Mouse (Mus musculus) neural tube, embryonic 15.5 days (tissue): Measurements from ENCODE around the gene Myh10. TPM values are rescaled to one million over a fixed set of nuclear protein-coding genes. Genes with fewer than 3 reads are reported as not detected.

Experiments
- ATAC-seq: fragments of 200-750 bp; cut with Nextera tagmentation; 2 replicates; pipeline ENCODE4 v1.8.0; 2017; ENCODE audit warnings: mild to moderate bottlenecking, moderate TSS enrichment, moderate library complexity; ENCODE audit not compliant: low FRiP score
- H3K27ac ChIP-seq: fragments of 300-500 bp; sonication (generic); replicated peaks from 2 replicates; pipeline ENCODE4 v1.5.1; 2015; ENCODE audit warnings: mild to moderate bottlenecking, inconsistent platforms
- H3K27me3 ChIP-seq: fragments of 300-500 bp; sonication (generic); replicated peaks from 2 replicates; pipeline ENCODE4 v1.6.1; 2015; ENCODE audit warnings: inconsistent platforms
- H3K36me3 ChIP-seq: fragments of 300-500 bp; sonication (generic); 2 replicates; pipeline ENCODE4 v1.6.1; 2015; ENCODE audit warnings: inconsistent platforms
- H3K4me1 ChIP-seq: fragments of 300-500 bp; sonication (generic); 2 replicates; pipeline ENCODE4 v1.6.1; 2015; ENCODE audit warnings: inconsistent platforms
- H3K4me2 ChIP-seq: fragments of 300-500 bp; sonication (generic); 2 replicates; pipeline ENCODE4 v1.6.1; 2015; ENCODE audit warnings: inconsistent platforms, mild to moderate bottlenecking, moderate library complexity
- H3K4me3 ChIP-seq: fragments of 300-500 bp; sonication (generic); replicated peaks from 2 replicates; pipeline ENCODE4 v1.5.1; 2015; ENCODE audit warnings: mild to moderate bottlenecking, inconsistent platforms
- H3K9ac ChIP-seq: fragments of 300-500 bp; sonication (generic); replicated peaks from 2 replicates; pipeline ENCODE4 v1.6.1; 2015; ENCODE audit warnings: mild to moderate bottlenecking, inconsistent platforms
- H3K9me3 ChIP-seq: fragments of 300-500 bp; sonication (generic); replicated peaks from 2 replicates; pipeline ENCODE4 v1.6.1; 2016; ENCODE audit warnings: inconsistent platforms
- WGBS: fragments of 180-500 bp; shearing (Covaris S2); methylation state at CpG from one replicate; pipeline ENCODE4 v1.1.7; 2015; ENCODE audit warnings: mixed read lengths; 5-methylcytosine and 5-hydroxymethylcytosine counted together
- polyA plus RNA-seq: library from polyadenylated mRNA; unstranded; fragments of >200 nt; fragmentation: Nextera tagmentation; extraction: Ambion mirVana; gene quantifications from 2 replicates; pipeline ENCODE4 v1.2.1, GENCODE M21; 2015

Gene Myh10
- 79.6 and 84.8 TPM in 2 replicates for polyA plus RNA-seq

DNA sequence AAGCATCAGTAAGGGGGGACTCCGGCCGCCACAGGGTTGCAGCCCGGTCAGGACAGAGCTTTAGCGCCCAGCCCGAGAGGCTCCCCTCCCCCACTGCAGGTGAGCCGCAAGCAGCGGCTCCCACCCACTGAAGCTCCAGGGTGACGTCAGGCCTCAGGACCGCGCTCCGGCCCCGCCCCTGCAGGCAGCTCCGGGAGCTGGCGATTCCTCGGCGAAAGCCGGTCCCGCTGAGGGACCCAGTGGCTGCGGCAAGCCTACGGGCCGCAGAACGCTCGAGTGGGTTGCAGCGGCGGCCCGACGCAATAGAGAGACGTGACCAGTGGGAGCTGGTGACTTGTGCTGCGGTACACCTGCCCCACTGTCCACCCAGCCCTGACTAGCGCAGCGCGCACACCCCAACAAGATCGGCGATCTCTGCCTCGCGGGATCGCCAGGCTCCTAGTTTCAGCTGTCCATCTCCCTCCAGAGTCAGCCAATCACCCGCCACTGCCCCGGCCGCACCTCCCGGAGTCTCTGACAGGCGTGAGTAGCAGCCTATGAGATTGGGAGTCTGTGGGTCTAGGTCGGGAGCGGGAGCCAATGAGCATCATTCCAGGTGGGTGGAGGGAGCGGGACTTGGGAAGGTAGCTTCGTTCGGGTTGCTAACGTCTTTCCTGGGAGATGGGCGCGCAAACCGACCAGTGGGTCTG, at the start of gene Myh10:
Gene Myh10 (plus strand): TSS at position 239 of the 689 bp plus-strand sequence.
- H3K27ac ChIP-seq = peak within 1 kb of the TSS; percentile 98
- H3K9ac ChIP-seq = peak within 1 kb of the TSS; percentile 95
- H3K4me3 ChIP-seq = peak within 1 kb of the TSS; percentile 83
- H3K27me3 ChIP-seq = no peaks in the 10 kb centered on the region
- H3K36me3 ChIP-seq = no peaks in the 10 kb centered on the region
- 0% methylated on average over 51 of the region's 51 CpGs for WGBS
- peak within 1 kb of the TSS; percentile 66 for H3K4me2 ChIP-seq
- ATAC-seq = peak; percentile 98
- peaks cover 26% of the 10 kb centered on the region for H3K4me1 ChIP-seq
- no peaks in the 10 kb centered on the region for H3K9me3 ChIP-seq

DNA sequence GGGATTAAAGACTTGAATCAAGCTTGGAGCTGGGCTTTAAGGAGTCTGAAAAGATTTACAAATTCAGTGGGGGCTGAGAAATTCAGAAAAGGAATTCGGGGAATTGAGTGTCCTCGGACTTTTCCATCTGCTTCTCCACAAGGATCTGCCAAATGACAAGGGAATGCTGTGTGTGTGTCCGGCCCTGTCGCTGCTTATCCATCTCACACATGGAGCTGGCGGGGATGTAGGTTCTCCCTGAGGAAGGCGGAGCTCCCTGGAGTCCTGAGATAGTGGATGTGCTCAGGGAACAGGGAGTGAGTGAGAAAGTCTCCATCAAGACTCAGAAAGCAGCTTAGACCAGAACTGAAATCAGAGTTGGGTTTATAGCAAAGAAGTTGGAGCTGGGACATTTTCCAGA, 46.6 kb upstream of the Myh10 start:
- Histone ChIP-seq H3K4me2 (no peak overlapping the region), H3K36me3 (no peaks in the 10 kb centered on the region), H3K9me3 (no peaks in the 10 kb centered on the region), H3K4me3 (no peak overlapping the region), H3K27ac (no peak overlapping the region), H3K4me1 (no peaks in the 10 kb centered on the region), H3K9ac (no peak overlapping the region), H3K27me3 (no peaks in the 10 kb centered on the region)
- ATAC-seq = no peak
- WGBS = 68% methylated on average over 6 of the region's 6 CpGs

DNA sequence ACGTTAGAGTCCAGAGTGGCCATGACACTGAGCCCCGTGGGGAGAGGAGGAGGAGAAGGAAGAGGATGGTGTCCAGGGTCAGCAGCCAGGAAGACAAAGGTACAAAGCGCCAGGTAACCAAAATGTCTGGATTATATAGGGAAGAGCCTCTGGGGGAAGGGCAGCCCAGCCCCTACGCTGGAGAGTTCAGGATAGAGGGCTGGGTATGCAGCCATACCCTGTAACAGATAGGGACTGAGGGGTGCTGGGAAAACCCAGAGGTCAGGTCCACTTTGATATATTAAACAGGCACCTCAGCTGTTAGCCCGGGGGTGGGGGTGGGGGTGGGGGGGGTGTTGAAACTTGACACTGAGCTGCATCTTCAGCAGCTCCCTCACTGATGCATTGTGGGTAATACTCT, 43.6 kb upstream of the Myh10 start:
- H3K36me3 ChIP-seq = no peaks in the 10 kb centered on the region
- H3K4me3 ChIP-seq = no peak overlapping the region
- WGBS = 68% methylated on average over 5 of the region's 5 CpGs
- H3K9me3 ChIP-seq = no peaks in the 10 kb centered on the region
- no peak overlapping the region for H3K4me2 ChIP-seq
- ATAC-seq = no peak
- no peak overlapping the region for H3K27ac ChIP-seq
- no peaks in the 10 kb centered on the region for H3K27me3 ChIP-seq
- H3K9ac ChIP-seq = no peak overlapping the region
- H3K4me1 ChIP-seq = no peaks in the 10 kb centered on the region

DNA sequence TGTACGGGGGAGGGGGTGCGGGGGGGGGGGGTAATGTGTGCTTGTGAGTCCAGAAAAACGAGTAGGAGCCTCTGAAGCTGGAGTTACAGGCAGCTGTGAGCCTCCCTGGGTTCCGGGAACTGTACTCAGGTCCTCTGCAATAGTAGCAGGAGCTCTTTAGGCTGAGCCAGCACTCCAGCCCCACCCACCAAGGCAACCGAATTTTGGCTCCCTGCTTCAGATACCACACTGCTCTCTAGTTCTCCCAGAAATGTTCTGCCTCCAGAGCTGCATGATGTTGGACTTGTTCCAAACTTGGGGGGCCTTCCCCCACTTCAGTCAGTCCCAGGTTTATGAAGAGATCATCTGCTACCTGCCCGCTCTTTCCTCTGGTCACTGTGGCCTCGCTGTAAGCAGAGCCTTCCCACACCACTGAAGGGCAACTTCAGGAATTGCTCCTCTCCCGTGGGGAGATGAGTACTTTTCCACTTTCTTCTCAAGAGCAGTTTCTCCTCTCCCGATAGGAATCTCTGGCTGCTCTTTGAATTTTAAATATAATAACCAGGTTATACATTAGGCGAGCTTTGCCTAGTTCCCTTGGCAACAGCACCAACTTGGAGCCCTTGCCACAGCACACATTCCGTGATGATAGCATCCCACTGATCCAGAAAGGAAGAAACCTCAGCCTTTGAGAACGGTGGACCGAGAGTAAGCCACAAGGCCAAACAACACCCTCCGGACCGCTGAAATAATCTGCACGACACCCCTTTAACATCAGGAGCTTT, 42.8 kb upstream of the Myh10 start:
- Histone ChIP-seq H3K36me3 (no peaks in the 10 kb centered on the region), H3K27ac (no peak overlapping the region), H3K4me1 (no peaks in the 10 kb centered on the region), H3K9me3 (no peaks in the 10 kb centered on the region), H3K27me3 (no peaks in the 10 kb centered on the region), H3K4me2 (no peak overlapping the region), H3K4me3 (no peak overlapping the region), H3K9ac (no peak overlapping the region)
- ATAC-seq = no peak
- WGBS = 72% methylated on average over 16 of the region's 16 CpGs

DNA sequence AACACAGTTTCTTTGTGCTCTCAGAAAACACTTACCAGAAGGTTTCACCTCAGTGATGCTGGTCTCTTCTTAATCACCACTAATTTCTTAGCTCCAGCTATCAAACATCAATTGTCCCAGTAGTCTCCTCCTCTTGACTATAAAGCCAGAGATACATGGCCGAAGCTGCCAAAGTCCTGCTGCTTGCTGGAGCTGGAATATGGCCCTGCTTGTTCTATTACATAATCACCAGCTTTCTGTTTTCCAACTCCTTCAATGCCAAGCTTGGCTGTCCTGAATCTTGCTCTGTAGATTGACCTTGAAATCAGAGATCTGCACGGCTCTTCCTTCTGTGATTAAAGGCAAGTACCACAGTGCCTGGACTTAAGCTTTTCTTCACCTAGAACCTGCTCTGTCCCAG, 39.8 kb upstream of the Myh10 start:
- no peak for ATAC-seq
- 92% methylated on average over 2 of the region's 2 CpGs for WGBS
- H3K4me1 ChIP-seq = no peaks in the 10 kb centered on the region
- H3K36me3 ChIP-seq = no peaks in the 10 kb centered on the region
- H3K27me3 ChIP-seq = 0 out of 2 replicates have a peak, but pooled peaks cover 2% of the 10 kb centered on the region
- no peak overlapping the region for H3K4me2 ChIP-seq
- H3K9me3 ChIP-seq = no peaks in the 10 kb centered on the region
- no peak overlapping the region for H3K4me3 ChIP-seq
- H3K9ac ChIP-seq = no peak overlapping the region
- no peak overlapping the region for H3K27ac ChIP-seq

DNA sequence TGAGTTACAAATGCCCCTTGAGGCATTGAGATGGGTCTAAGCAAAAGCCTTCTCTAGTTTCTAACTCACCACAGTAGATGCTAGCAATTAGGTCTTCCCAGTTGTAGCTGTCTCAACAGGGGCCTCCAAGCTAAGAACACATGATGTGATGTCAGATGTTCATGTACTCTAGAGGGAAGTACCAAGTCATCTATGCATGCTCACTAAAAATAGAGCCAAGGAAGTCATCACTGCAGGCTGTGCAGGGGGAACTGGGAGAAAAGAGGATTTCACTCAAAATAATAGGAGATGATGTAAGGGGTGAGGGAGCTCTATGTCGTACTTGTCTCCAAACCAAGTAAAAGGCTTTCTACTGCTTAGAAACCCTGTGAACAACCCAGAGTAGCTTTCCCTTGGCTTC, 35.8 kb upstream of the Myh10 start:
- Histone ChIP-seq H3K4me1 (0 out of 2 replicates have a peak, but pooled peaks cover 4% of the 10 kb centered on the region), H3K27ac (no peak overlapping the region), H3K36me3 (no peaks in the 10 kb centered on the region), H3K27me3 (0 out of 2 replicates have a peak, but pooled peaks cover 2% of the 10 kb centered on the region), H3K9me3 (no peaks in the 10 kb centered on the region), H3K4me3 (no peak overlapping the region), H3K9ac (no peak overlapping the region), H3K4me2 (no peak overlapping the region)
- ATAC-seq = no peak
- 67% methylated on average over 1 of the region's 1 CpGs for WGBS

DNA sequence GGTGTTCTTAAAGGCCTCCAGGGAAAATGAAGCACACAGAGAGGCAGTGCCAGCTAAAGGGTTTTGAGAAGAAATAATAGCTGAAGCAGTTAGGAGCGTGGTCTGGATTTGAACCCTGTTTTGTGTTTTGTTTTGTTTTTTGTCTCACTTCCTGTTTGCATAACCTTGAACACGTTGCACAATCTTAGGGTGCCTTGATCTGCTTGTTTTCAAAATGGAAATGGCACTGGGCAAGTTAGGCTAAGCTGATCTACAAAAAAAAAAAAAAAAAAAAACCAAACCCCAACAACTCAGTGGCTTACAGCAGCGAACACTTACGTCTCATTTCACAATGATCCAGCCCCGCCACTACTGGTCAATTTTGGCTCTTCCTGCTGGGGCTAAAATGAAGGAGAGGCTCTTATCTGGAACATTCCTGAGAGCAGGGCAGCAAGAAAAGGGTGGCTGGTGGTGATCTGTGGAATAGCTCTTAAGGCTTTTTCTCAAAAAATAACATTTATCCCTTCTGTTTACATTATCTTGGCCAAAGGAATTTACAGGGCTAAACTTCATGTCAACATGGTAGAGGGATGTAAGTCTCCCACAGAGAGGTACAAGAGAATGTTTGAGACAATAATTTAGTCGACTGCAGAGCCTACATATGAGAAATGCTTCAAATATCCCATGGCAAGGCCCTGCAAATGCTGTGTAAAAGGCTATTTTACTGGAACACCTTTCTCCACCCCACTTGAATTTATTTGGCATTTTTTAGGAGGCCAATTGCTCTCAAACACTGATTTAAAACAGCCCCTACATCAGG, 34.3 kb upstream of the Myh10 start:
- Histone ChIP-seq H3K4me2 (no peak overlapping the region), H3K4me1 (0 out of 2 replicates have a peak, but pooled peaks cover 4% of the 10 kb centered on the region), H3K27ac (no peak overlapping the region), H3K9me3 (no peaks in the 10 kb centered on the region), H3K36me3 (no peaks in the 10 kb centered on the region), H3K4me3 (no peak overlapping the region), H3K9ac (no peak overlapping the region), H3K27me3 (0 out of 2 replicates have a peak, but pooled peaks cover 2% of the 10 kb centered on the region)
- WGBS = 66% methylated on average over 6 of the region's 6 CpGs
- no peak for ATAC-seq

DNA sequence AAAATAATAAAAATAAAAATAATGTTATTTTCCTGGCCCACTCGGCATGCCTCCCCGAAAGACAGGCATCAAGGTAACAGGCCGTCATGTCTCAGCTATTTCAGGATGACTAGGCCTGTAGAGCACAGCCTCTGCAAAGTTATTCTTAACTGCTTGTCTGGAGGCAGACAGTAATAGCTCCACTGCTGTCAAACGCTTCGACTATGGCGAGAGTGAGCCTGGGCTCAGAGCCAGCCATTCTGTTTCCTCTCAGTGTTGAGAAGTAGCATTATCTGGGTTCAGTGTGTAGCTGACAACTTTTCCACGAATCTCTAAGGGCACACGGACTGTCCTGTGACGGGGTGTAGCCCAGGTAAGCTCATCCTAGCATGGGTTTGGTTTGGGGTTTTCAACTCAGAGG, 33.5 kb upstream of the Myh10 start:
- WGBS = 66% methylated on average over 9 of the region's 9 CpGs
- H3K9ac ChIP-seq = no peak overlapping the region
- H3K36me3 ChIP-seq = no peaks in the 10 kb centered on the region
- H3K9me3 ChIP-seq = no peaks in the 10 kb centered on the region
- no peak overlapping the region for H3K4me3 ChIP-seq
- 0 out of 2 replicates have a peak, but pooled peaks cover 4% of the 10 kb centered on the region for H3K4me1 ChIP-seq
- no peak for ATAC-seq
- H3K27me3 ChIP-seq = 0 out of 2 replicates have a peak, but pooled peaks cover 2% of the 10 kb centered on the region
- no peak overlapping the region for H3K27ac ChIP-seq
- no peak overlapping the region for H3K4me2 ChIP-seq

DNA sequence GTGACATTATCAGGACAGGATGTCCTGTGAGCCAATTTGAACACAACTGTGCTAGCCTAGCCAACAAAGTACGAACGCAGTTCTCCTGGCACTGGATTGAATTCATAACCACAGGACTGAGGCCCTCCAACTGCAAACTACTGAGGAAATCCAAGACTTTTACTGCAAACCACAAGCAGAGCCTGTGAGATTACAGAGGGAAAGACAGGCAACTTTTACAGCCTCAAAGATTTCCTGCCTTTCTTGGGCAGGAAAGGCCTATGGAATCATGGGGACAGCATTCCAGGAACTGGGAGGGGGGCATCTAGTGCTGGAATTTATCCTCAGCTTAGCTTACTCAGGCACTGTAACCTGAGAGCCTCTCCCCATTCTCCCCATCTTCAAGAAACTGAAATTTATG, 26.0 kb upstream of the Myh10 start:
- WGBS = 75% methylated on average over 2 of the region's 2 CpGs
- Histone ChIP-seq H3K9ac (no peak overlapping the region), H3K36me3 (no peaks in the 10 kb centered on the region), H3K4me3 (no peak overlapping the region), H3K4me1 (no peaks in the 10 kb centered on the region), H3K27ac (no peak overlapping the region), H3K27me3 (no peaks in the 10 kb centered on the region), H3K4me2 (no peak overlapping the region), H3K9me3 (no peaks in the 10 kb centered on the region)
- ATAC-seq = no peak

DNA sequence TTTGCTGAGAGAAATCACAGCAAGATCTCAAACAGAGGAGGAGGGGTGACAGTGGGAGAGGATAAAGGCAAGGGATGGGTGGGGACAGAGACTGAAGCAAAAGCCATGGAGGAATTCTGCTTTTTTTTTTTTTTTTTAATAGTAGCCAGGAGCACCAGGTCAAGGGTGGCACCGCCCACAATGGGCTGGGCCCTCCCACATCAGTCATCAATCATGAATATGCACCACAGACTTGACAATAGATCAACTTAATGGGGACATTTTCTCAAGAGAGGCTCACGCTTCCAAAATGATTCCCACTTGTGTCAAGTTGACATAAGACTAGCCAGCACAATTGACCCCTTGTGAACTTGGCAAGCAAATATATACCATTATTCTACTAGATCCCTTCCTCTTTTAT, 25.1 kb upstream of the Myh10 start:
- H3K27me3 ChIP-seq = no peaks in the 10 kb centered on the region
- no peaks in the 10 kb centered on the region for H3K36me3 ChIP-seq
- H3K4me3 ChIP-seq = no peak overlapping the region
- H3K4me2 ChIP-seq = no peak overlapping the region
- no peak for ATAC-seq
- no peaks in the 10 kb centered on the region for H3K4me1 ChIP-seq
- H3K9ac ChIP-seq = no peak overlapping the region
- WGBS = 49% methylated on average over 2 of the region's 2 CpGs
- H3K9me3 ChIP-seq = no peaks in the 10 kb centered on the region
- H3K27ac ChIP-seq = no peak overlapping the region

DNA sequence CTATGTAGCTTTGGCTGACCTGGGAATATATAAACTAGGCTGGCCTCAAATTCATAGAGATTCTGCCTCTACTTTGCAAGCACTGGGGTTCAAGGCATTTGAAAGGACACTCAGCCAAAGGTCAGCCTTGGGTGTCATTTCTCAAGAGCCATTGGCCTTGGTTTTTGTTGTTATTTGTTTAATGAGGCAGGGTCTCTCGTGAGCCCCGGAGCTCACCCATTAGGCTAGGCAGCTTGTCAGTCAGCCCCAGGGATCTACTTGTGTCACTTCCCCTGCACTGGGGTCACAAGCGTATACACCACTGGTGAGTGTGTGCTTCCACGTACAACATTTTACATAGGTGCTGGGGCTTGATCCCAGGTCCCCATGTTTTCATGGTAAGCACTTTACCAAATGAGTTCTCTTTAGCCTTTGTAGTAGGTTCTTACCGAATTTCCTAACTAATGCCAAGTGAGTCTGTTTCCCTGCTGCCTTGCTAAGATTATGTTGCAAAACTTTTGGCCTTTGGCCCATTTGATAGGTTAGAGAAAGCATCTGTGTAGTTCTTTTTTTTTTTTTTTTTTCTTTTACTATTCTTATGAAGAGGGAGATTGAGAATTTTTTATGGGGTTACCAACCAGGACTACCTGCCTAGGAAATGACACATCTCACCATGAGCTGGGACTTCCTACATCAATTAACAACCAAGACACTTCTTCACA, 18.9 kb upstream of the Myh10 start:
- H3K4me3 ChIP-seq = no peak overlapping the region
- no peaks in the 10 kb centered on the region for H3K36me3 ChIP-seq
- no peaks in the 10 kb centered on the region for H3K4me1 ChIP-seq
- ATAC-seq = no peak
- H3K9ac ChIP-seq = no peak overlapping the region
- 67% methylated on average over 5 of the region's 5 CpGs for WGBS
- no peaks in the 10 kb centered on the region for H3K9me3 ChIP-seq
- H3K4me2 ChIP-seq = no peak overlapping the region
- H3K27ac ChIP-seq = no peak overlapping the region
- no peaks in the 10 kb centered on the region for H3K27me3 ChIP-seq
